Mouse (Mus musculus) embryonic facial prominence, embryonic 12.5 days (tissue): ENCODE results near the gene Mon2. TPM values are rescaled to one million over a fixed set of nuclear protein-coding genes. Genes with fewer than 3 reads are reported as not detected.
"Not testable (repeated sequence)": the region's sequence is repeated elsewhere in the genome, so short reads cannot be mapped to it uniquely, and the experiment has no call there.

Experiments
- ATAC-seq: fragments of 200-750 bp; cut with Nextera tagmentation; 2 replicates; pipeline ENCODE4 v1.8.0; 2017; ENCODE audit not compliant: insufficient number of reproducible peaks, insufficient read depth, low FRiP score, low TSS enrichment
- H3K27ac ChIP-seq: fragments of 300-500 bp; sonication (generic); 2 replicates; pipeline ENCODE4 v1.5.1; 2016; ENCODE audit warnings: mild to moderate bottlenecking
- H3K27me3 ChIP-seq: fragments of 300-500 bp; sonication (generic); 2 replicates; pipeline ENCODE4 v1.6.1; 2016; ENCODE audit warnings: mild to moderate bottlenecking, moderate library complexity
- H3K36me3 ChIP-seq: fragments of 300-500 bp; sonication (generic); 2 replicates; pipeline ENCODE4 v1.6.1; 2016; ENCODE audit warnings: mild to moderate bottlenecking
- H3K4me1 ChIP-seq: fragments of 300-500 bp; sonication (generic); 2 replicates; pipeline ENCODE4 v1.6.1; 2016
- H3K4me2 ChIP-seq: fragments of 300-500 bp; sonication (generic); replicated peaks from 2 replicates; pipeline ENCODE4 v1.6.1; 2016; ENCODE audit warnings: mild to moderate bottlenecking, moderate library complexity
- H3K4me3 ChIP-seq: fragments of 300-500 bp; sonication (generic); 2 replicates; pipeline ENCODE4 v1.5.1; 2016; ENCODE audit warnings: mild to moderate bottlenecking
- H3K9ac ChIP-seq: fragments of 300-500 bp; sonication (generic); 2 replicates; pipeline ENCODE4 v1.6.1; 2016; ENCODE audit warnings: mild to moderate bottlenecking, moderate library complexity
- H3K9me3 ChIP-seq: fragments of 300-500 bp; sonication (generic); 2 replicates; pipeline ENCODE4 v1.6.1; 2016; ENCODE audit warnings: mild to moderate bottlenecking, moderate library complexity
- WGBS: fragments of 180-500 bp; shearing (Covaris S2); methylation state at CpG from one replicate; pipeline ENCODE4 v1.1.7; 2016; 5-methylcytosine and 5-hydroxymethylcytosine counted together
- polyA plus RNA-seq: library from polyadenylated mRNA; unstranded; fragments of >200 nt; fragmentation: Nextera tagmentation; extraction: Ambion mirVana; gene quantifications from 2 replicates; pipeline ENCODE4 v1.2.1, GENCODE M21; 2016

Mon2 gene
- polyA plus RNA-seq, 1 experiment from 2014 or later, result 47.4 TPM

DNA sequence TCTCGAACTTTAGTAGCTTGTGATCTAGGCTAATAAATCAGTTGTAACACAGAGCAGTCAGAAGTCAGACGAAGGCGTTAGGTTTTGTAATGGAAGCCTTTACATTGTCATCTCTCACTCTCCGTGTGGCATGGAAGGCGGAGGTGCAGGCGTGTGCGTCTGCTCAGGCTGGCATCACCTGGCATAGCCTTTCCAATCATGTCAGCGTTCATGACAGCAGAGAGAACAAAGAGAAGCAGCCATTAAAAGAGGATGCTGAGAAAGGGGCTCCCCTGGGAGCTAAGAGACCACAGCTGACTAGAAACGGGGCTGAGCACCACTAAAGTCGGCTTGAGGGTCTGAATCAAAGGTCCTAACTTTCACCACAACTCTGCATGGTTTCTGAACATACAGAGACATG is 19.8 kb downstream of the Mon2 start:
- H3K9me3 ChIP-seq, result no peaks in the 10 kb centered on the region
- peaks cover 5% of the 10 kb centered on the region; the same call in 1 of the 2 replicates for H3K36me3 ChIP-seq
- no peak overlapping the region for H3K4me2 ChIP-seq
- no peak for ATAC-seq
- H3K9ac ChIP-seq, result no peak overlapping the region
- H3K27me3 ChIP-seq, result no peaks in the 10 kb centered on the region
- no peak overlapping the region for H3K4me3 ChIP-seq
- no peak overlapping the region for H3K27ac ChIP-seq
- 86% methylated on average over 10 of the region's 10 CpGs for WGBS
- no peaks in the 10 kb centered on the region for H3K4me1 ChIP-seq

DNA sequence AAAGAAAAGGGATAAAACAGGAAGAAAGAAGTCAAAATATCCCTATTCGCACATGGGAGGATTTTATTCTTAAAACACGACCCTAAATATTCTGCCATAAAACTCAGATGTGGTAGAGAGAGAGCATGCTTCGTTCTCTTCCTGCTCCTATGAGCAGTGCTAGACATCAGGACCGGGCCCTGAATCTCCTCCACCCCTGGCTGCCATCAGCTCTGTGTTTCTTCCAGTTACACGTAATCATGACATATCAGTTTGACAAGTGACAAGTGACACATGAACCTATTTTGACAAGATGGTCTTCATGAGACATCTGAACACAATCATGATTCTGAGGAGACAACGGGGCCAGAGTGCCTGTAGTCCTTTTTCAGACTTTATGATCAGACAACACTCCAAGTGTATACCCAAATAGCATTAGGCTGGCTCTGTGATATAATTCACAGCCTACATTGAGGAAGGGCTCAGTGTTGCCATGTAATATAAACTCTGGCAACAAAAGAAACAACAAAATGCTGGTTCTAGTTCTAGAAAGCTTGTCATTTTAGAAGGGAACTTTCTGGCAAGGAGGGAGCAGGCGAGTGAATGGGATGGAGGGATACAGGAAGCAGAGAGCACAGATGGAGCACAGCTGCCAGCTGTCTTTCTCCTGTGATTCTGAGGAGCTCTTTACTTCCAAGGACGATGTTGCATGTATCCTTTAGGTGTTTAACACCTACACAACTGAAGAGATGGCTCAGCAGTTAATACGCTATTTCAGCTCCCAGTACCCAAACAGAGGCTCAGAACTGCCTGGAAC is 20.9 kb downstream of the Mon2 start:
- no peak overlapping the region for H3K9ac ChIP-seq
- no peak for ATAC-seq
- WGBS, result 82% methylated on average over 9 of the region's 9 CpGs

DNA sequence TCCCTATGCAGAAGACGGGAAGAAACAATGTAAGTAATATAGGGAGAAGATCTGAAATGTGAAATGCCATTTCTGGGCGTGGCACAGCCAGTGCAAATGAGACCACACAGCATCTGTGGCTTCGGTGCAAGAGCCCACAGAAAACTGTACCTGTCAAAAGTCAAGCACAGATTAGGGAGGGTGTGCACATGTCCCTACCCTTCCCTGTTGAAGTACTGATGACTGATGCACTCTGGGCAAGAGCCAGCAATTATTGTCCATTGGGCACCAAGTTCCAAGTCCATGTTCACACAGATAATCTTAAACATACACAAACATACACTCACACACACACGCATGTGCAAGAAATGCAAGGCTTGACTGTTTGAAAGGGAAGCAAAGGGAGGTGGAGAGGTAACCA is 22.7 kb downstream of the Mon2 start:
- H3K4me1 ChIP-seq, result no peaks in the 10 kb centered on the region
- ATAC-seq, result no peak
- 84% methylated on average over 4 of the region's 4 CpGs for WGBS

More for the DNA sequence above, 20.9 kb downstream of the Mon2 start:
- Histone ChIP-seq H3K27me3 (no peaks in the 10 kb centered on the region), H3K4me3 (no peak overlapping the region), H3K4me1 (no peaks in the 10 kb centered on the region), H3K9me3 (no peaks in the 10 kb centered on the region), H3K36me3 (peaks cover 14% of the 10 kb centered on the region), H3K4me2 (no peak overlapping the region), H3K27ac (no peak overlapping the region)

DNA sequence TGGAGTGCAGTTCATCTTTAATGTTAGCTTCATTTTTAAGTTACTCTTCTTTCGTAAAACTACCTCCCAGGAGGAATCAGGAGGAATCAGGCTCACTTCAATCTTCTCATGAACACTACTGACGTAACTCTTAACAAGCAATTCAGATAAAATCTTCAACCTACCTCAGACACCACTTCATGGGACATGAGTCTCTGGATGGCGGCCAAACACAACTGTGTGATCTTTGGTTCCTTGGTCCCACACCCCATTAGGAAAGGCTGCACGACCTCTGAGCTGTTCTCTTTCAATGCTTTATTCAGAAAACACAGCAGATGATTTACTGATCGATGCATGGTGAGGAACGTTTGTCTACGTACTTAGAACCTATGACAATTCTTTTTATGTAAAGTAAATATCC is 24.3 kb downstream of the Mon2 start:
- Histone ChIP-seq H3K27ac (no peak overlapping the region), H3K9ac (no peak overlapping the region), H3K36me3 (peaks cover 21% of the 10 kb centered on the region), H3K4me1 (no peaks in the 10 kb centered on the region), H3K27me3 (no peaks in the 10 kb centered on the region), H3K9me3 (no peaks in the 10 kb centered on the region), H3K4me3 (no peak overlapping the region), H3K4me2 (no peak overlapping the region)
- 82% methylated on average over 7 of the region's 7 CpGs for WGBS
- no peak for ATAC-seq

More for the DNA sequence above, 22.7 kb downstream of the Mon2 start:
- Histone ChIP-seq H3K27ac (no peak overlapping the region), H3K9ac (no peak overlapping the region), H3K27me3 (no peaks in the 10 kb centered on the region), H3K9me3 (no peaks in the 10 kb centered on the region), H3K4me2 (no peak overlapping the region), H3K4me3 (no peak overlapping the region), H3K36me3 (peaks cover 21% of the 10 kb centered on the region)

DNA sequence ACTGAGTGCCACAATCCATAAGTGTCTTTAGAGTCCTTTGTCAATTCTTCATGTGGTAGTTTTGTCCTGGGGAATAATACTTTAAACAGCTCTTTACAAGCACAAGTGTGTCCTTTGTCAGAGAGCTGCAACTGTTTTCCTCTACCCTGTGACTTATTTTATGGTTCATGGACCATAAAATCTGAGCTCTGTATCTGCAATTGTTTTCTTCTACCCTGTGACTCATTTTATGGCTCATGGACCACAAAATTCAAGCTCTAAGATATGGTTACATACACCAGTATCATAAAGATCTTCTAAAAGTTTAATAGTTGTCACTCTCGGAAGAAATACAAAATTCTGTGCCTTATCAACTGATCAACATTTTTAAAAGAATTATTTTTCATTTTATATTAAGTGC is 27.6 kb downstream of the Mon2 start:
- Histone ChIP-seq H3K36me3 (peaks cover 38% of the 10 kb centered on the region), H3K9ac (no peak overlapping the region), H3K27ac (no peak overlapping the region), H3K4me2 (no peak overlapping the region), H3K4me1 (no peaks in the 10 kb centered on the region), H3K4me3 (no peak overlapping the region), H3K27me3 (no peaks in the 10 kb centered on the region), H3K9me3 (no peaks in the 10 kb centered on the region)
- 86% methylated on average over 1 of the region's 1 CpGs for WGBS
- no peak for ATAC-seq

DNA sequence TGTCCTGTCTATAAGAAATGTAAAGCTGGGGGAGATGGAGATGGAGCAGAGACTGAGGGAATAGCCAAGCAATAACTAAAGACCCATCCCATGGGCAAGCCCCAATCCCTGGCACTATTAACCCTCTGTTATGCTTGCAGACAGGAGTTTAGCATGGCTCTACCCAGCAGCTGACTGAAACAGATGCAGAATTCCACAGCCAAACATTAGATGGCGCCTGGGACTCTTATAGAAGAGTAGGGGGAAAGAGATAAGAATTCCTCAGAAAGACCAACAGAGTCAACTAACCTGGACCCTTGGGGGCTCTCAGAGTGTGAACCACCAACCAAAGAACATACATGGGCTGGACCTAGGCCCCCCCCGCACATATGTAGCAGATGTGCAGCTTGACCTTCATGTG is 36.4 kb downstream of the Mon2 start:
- Histone ChIP-seq H3K9ac (no peak overlapping the region), H3K36me3 (peaks cover 55% of the 10 kb centered on the region), H3K4me3 (no peak overlapping the region), H3K27me3 (no peaks in the 10 kb centered on the region), H3K9me3 (no peaks in the 10 kb centered on the region), H3K27ac (no peak overlapping the region), H3K4me2 (no peak overlapping the region), H3K4me1 (no peaks in the 10 kb centered on the region)
- ATAC-seq, result no peak
- 59% methylated on average over 2 of the region's 2 CpGs for WGBS

DNA sequence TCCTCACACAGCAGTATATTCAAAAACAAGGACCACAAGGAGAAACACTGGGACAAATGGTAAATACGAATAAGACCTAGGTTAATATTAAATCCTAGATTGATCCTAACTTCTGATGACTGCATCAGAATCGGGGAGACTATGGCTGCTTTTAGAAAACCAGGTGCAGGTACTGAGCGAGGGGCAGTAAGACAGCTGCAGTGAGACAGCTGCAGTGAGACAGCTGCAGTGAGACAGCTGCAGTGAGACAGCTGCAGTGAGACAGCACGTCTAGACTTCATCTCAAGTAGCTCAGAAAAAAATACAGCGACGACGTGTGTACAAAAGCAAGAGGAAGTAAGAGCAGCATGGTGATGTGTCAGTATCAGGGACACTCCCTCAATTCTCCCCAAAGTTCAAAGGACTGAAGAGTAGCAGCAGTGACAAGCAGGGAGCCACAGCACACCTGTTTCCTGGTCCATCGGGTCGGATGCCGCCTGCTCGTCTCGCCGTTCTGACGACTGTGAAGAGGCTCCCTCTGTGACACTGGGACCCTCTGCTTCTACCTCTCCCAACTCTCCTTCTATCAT is 44.1 kb downstream of the Mon2 start:
- no peak for ATAC-seq
- Histone ChIP-seq H3K9ac (no peak overlapping the region), H3K9me3 (no peaks in the 10 kb centered on the region), H3K36me3 (peaks cover 59% of the 10 kb centered on the region), H3K4me2 (no peak overlapping the region), H3K4me3 (no peak overlapping the region), H3K27me3 (no peaks in the 10 kb centered on the region), H3K27ac (no peak overlapping the region), H3K4me1 (no peaks in the 10 kb centered on the region)
- 86% methylated on average over 14 of the region's 14 CpGs for WGBS

DNA sequence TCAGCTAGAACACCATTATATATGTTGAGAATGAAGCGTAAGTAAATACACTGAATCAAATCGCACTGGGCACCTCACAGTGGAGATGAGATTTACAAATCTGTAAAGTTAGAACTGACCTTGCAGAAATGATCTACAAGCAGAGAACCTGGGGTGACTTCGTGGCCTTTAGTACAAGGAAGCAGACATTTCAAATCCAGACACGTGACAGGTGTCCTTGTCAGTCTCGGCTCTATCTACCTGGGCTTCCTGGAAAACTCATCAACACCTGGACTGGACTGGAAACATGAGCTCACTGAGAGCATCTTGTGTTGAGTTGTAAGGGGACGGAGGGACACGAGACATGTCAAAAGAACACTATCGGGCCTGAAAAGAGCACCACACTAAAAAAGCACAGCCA is 44.9 kb downstream of the Mon2 start:
- no peaks in the 10 kb centered on the region for H3K27me3 ChIP-seq
- no peak for ATAC-seq
- H3K27ac ChIP-seq, result no peak overlapping the region
- no peaks in the 10 kb centered on the region for H3K4me1 ChIP-seq
- no peak overlapping the region for H3K4me2 ChIP-seq
- H3K9ac ChIP-seq, result no peak overlapping the region
- H3K4me3 ChIP-seq, result no peak overlapping the region
- H3K9me3 ChIP-seq, result no peaks in the 10 kb centered on the region
- peaks cover 59% of the 10 kb centered on the region for H3K36me3 ChIP-seq
- WGBS, result 94% methylated on average over 8 of the region's 8 CpGs

DNA sequence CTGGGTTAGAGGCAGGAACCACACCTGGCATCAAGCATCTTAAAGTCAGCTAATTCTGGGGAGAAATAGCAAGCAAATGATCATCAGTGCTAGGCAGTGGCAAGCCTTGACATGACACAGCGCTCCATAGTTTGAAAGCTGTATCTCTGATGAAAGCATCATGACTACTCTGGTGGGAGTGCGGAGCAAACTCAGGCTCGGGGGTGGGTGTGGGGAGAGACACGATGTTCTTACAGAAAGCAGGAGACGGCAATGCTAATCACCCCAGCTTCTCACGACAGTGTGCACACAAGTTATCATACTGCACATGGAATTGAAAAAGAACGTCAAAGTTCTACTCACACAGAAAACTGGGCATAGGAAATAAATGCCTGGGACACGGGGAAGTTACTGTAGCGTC is 45.7 kb downstream of the Mon2 start:
- Histone ChIP-seq H3K4me2 (no peak overlapping the region), H3K4me3 (no peak overlapping the region)
- ATAC-seq, result no peak

DNA sequence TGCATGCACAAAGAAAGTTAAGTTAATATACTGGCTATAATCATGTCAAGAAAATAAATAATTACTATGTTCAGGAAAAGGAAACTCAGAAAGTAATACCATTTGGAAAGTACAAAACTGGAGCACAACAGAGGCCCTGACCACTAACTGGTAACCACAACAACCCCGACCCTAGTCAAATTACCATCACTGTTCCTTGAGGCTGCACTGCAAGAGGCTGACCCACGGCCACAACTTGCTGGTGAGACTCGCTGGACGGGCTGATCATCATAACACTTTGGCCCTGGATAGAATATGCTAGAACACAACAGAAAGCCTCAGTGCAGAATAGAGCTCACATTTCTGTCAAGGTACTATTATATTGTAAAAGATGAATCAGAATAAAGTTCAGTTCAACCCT is 47.4 kb downstream of the Mon2 start:
- Histone ChIP-seq H3K9ac (no peak overlapping the region), H3K27ac (no peak overlapping the region), H3K4me1 (no peaks in the 10 kb centered on the region), H3K27me3 (no peaks in the 10 kb centered on the region), H3K9me3 (no peaks in the 10 kb centered on the region), H3K4me2 (no peak overlapping the region), H3K36me3 (peaks cover 58% of the 10 kb centered on the region), H3K4me3 (no peak overlapping the region)
- 93% methylated on average over 4 of the region's 4 CpGs for WGBS
- no peak for ATAC-seq

More for the DNA sequence above, 45.7 kb downstream of the Mon2 start:
- H3K36me3 ChIP-seq, result peaks cover 58% of the 10 kb centered on the region
- H3K9me3 ChIP-seq, result no peaks in the 10 kb centered on the region
- H3K27me3 ChIP-seq, result no peaks in the 10 kb centered on the region
- H3K4me1 ChIP-seq, result no peaks in the 10 kb centered on the region
- no peak overlapping the region for H3K27ac ChIP-seq
- WGBS, result 89% methylated on average over 9 of the region's 9 CpGs
- H3K9ac ChIP-seq, result no peak overlapping the region

DNA sequence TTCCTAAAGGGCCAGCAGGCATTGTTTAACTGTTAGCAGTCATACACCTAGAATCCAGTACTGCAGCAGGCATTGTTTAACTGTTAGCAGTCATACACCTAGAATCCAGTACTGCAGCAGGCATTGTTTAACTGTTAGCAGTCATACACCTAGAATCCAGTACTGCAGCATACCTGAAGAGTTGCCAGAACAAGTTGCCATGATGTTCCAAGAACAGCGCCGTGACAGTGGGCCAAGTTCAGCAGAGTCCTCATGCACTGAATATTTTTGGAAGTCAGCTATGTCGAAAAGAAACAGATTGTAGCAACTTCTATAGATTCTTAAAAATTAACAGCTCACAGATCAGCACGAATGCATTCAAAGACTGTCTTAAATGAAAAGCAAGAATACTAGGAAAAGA is 49.6 kb downstream of the Mon2 start:
- not testable (repeated sequence) for H3K4me3 ChIP-seq, H3K4me2 ChIP-seq, H3K4me1 ChIP-seq, H3K27ac ChIP-seq, ATAC-seq, H3K27me3 ChIP-seq, H3K9me3 ChIP-seq, H3K9ac ChIP-seq
- H3K36me3 ChIP-seq, result peaks cover 68% of the 10 kb centered on the region
- 95% methylated on average over 4 of the region's 4 CpGs for WGBS

DNA sequence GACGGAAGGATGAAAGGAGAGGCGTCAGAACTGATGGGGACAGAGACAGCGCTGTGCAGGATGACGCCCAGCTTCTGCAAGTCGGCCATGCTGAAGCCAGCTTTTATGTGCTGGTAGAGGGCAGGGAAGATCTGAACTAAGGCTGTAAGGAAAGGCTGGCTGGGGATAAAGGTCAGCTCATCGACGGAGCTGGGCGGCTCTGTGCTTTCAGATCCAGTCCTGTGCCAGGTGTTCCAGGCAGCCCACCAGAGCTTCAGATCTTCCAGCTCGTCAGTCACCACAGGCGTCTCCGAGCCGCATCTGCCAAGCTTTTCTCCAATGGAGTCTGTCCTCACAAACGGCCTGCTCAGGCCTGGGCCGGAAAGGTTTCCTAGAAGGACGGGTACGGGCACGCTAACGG is 62.9 kb downstream of the Mon2 start:
- Histone ChIP-seq H3K9ac (no peak overlapping the region), H3K36me3 (peaks cover 57% of the 10 kb centered on the region), H3K27ac (no peak overlapping the region), H3K4me2 (no peak overlapping the region), H3K27me3 (no peaks in the 10 kb centered on the region), H3K9me3 (no peaks in the 10 kb centered on the region), H3K4me3 (no peak overlapping the region), H3K4me1 (no peaks in the 10 kb centered on the region)
- WGBS, result 39% methylated on average over 18 of the region's 18 CpGs
- no peak for ATAC-seq
